Mouse (Mus musculus): ENCODE data around the gene Pced1b. TPM values are rescaled to one million over a fixed set of nuclear protein-coding genes. Genes with fewer than 3 reads are reported as not detected.

Gene Pced1b
- polyA plus RNA-seq, 1 experiment from 2014 or later = 10.7 TPM

GRCm38 (mm10) chr15:97256411-97256810 is 9.5 kb downstream of the Pced1b start:
- H3K27me3 ChIP-seq = no peaks in the 10 kb centered on the region
- in situ Hi-C loops (cut with MboI; ENCODE audit: low pct_unique_long_range_greater_than_20kb) = no loop called here
- DNase-seq (ENCODE audit: low read depth, low spot score) (no peak), ATAC-seq (no peak)
- POLR2A ChIA-PET = no interaction called here
- no peak for TF ChIP-seq CTCF (IDR thresholded peaks at IDR 0.05)
- CTCF ChIA-PET = no interaction called here

- no peak for ATAC-seq
- ChIA-PET CTCF (interaction anchor here (0.8 to 1.3 kb wide), 3 partner anchors 8 to 18 kb away, joined by 3 to 4 read pairs (median 3); no protein-coding TSS in a partner anchor), POLR2A (no interaction called here)
- TF ChIP-seq CTCF (IDR thresholded peaks at IDR 0.05) = no peak
- no peak for DNase-seq (ENCODE audit: low read depth, low spot score)
- H3K27me3 ChIP-seq = no peaks in the 10 kb centered on the region
- in situ Hi-C loops (cut with MboI; ENCODE audit: low pct_unique_long_range_greater_than_20kb) = no loop called here
These were observed 10.4 kb downstream of the Pced1b start for GRCm38 (mm10) chr15:97257206-97257775.

- CTCF ChIA-PET = interaction anchor here (1.3 kb wide), 1 partner anchor 16 kb away, joined by 3 read pairs; no protein-coding TSS in a partner anchor
- ATAC-seq (no peak), DNase-seq (ENCODE audit: low read depth, low spot score) (no peak)
- no peaks in the 10 kb centered on the region for H3K27me3 ChIP-seq
- no peak for TF ChIP-seq CTCF (IDR thresholded peaks at IDR 0.05)
- in situ Hi-C loops (cut with MboI; ENCODE audit: low pct_unique_long_range_greater_than_20kb) = no loop called here
- POLR2A ChIA-PET = interaction anchor here (0.6 kb wide), 1 partner anchor 690 kb away, joined by 6 read pairs; no protein-coding TSS in a partner anchor
These were observed 11.8 kb downstream of the Pced1b start for GRCm38 (mm10) chr15:97258483-97259230.

- POLR2A ChIA-PET = no interaction called here
- in situ Hi-C loops (cut with MboI; ENCODE audit: low pct_unique_long_range_greater_than_20kb) = no loop called here
- CTCF ChIA-PET = no interaction called here
- no peak for TF ChIP-seq CTCF (IDR thresholded peaks at IDR 0.05)
- DNase-seq (ENCODE audit: low read depth, low spot score) (no peak), ATAC-seq (no peak)
- H3K27me3 ChIP-seq = no peaks in the 10 kb centered on the region
These were observed 12.4 kb downstream of the Pced1b start for GRCm38 (mm10) chr15:97259300-97259699.

- in situ Hi-C loops (cut with MboI; ENCODE audit: low pct_unique_long_range_greater_than_20kb) = no loop called here
- POLR2A ChIA-PET = no interaction called here
- DNase-seq (ENCODE audit: low read depth, low spot score) = no peak
- no peak for ATAC-seq
- CTCF ChIA-PET = no interaction called here
- H3K27me3 ChIP-seq = no peaks in the 10 kb centered on the region
- no peak for TF ChIP-seq CTCF (IDR thresholded peaks at IDR 0.05)
These were observed 13.2 kb downstream of the Pced1b start for GRCm38 (mm10) chr15:97259968-97260597.

- no peaks in the 10 kb centered on the region for H3K27me3 ChIP-seq
- no peak for ATAC-seq
- TF ChIP-seq CTCF (IDR thresholded peaks at IDR 0.05) = no peak
- in situ Hi-C loops (cut with MboI; ENCODE audit: low pct_unique_long_range_greater_than_20kb) = no loop called here
- DNase-seq (ENCODE audit: low read depth, low spot score) = no peak
- CTCF ChIA-PET = no interaction called here
- POLR2A ChIA-PET = no interaction called here
These were observed 15.3 kb downstream of the Pced1b start for GRCm38 (mm10) chr15:97262251-97262650.

- CTCF ChIA-PET = no interaction called here
- DNase-seq (ENCODE audit: low read depth, low spot score) (no peak), ATAC-seq (no peak)
- POLR2A ChIA-PET = no interaction called here
- no peak for TF ChIP-seq CTCF (IDR thresholded peaks at IDR 0.05)
- in situ Hi-C loops (cut with MboI; ENCODE audit: low pct_unique_long_range_greater_than_20kb) = no loop called here
- no peaks in the 10 kb centered on the region for H3K27me3 ChIP-seq
These were observed 19.4 kb downstream of the Pced1b start for GRCm38 (mm10) chr15:97266236-97266845.

- TF ChIP-seq CTCF (IDR thresholded peaks at IDR 0.05) = no peak
- ChIA-PET POLR2A (no interaction called here), CTCF (no interaction called here)
- ATAC-seq = no peak
- no peak for DNase-seq (ENCODE audit: low read depth, low spot score)
- in situ Hi-C loops (cut with MboI; ENCODE audit: low pct_unique_long_range_greater_than_20kb) = no loop called here
- no peaks in the 10 kb centered on the region for H3K27me3 ChIP-seq
These were observed 20.3 kb downstream of the Pced1b start for GRCm38 (mm10) chr15:97267094-97267695.

- no peak for ATAC-seq
- ChIA-PET POLR2A (no interaction called here), CTCF (no interaction called here)
- in situ Hi-C loops (cut with MboI; ENCODE audit: low pct_unique_long_range_greater_than_20kb) = no loop called here
- no peaks in the 10 kb centered on the region for H3K27me3 ChIP-seq
- DNase-seq (ENCODE audit: low read depth, low spot score) = no peak
- TF ChIP-seq CTCF (IDR thresholded peaks at IDR 0.05) = no peak
These were observed 25.2 kb downstream of the Pced1b start for GRCm38 (mm10) chr15:97271985-97272697.

- ATAC-seq = no peak
- TF ChIP-seq CTCF (IDR thresholded peaks at IDR 0.05) = no peak
- ChIA-PET CTCF (no interaction called here), POLR2A (no interaction called here)
- in situ Hi-C loops (cut with MboI; ENCODE audit: low pct_unique_long_range_greater_than_20kb) = no loop called here
- no peaks in the 10 kb centered on the region for H3K27me3 ChIP-seq
- DNase-seq (ENCODE audit: low read depth, low spot score) = no peak
These were observed 25.9 kb downstream of the Pced1b start for GRCm38 (mm10) chr15:97272831-97273230.

All from Patski (cell line).